Mouse (Mus musculus) small intestine, adult 2 months (tissue): ENCODE results near the gene Psmb9. TPM values are rescaled to one million over a fixed set of nuclear protein-coding genes. Genes with fewer than 3 reads are reported as not detected.
"Not testable (repeated sequence)": the region's sequence is repeated elsewhere in the genome, so short reads cannot be mapped to it uniquely, and the experiment has no call there.

Experiments
- H3K27ac ChIP-seq: fragments of 200-500 bp; 2 replicates; pipeline ENCODE4 v1.5.1; 2012; ENCODE audit warnings: low read depth, low read length, control low read depth, inconsistent platforms; ENCODE audit not compliant: insufficient read depth
- H3K27me3 ChIP-seq: fragments of 200-500 bp; 2 replicates; pipeline ENCODE4 v1.6.1; 2012; ENCODE audit warnings: mild to moderate bottlenecking, moderate library complexity, low read length, inconsistent platforms; ENCODE audit not compliant: control insufficient read depth, insufficient read depth
- H3K36me3 ChIP-seq: fragments of 200-500 bp; 2 replicates; pipeline ENCODE4 v1.6.1; 2012; ENCODE audit warnings: mild to moderate bottlenecking, low read length, control low read depth, inconsistent platforms; ENCODE audit not compliant: control insufficient read depth, insufficient read depth
- H3K4me1 ChIP-seq: fragments of 200-500 bp; 2 replicates; pipeline ENCODE4 v1.6.1; 2012; ENCODE audit warnings: low read length, inconsistent platforms, mixed read lengths; ENCODE audit not compliant: control insufficient read depth, insufficient read depth, insufficient read length
- H3K4me3 ChIP-seq: fragments of 200-500 bp; 2 replicates; pipeline ENCODE4 v1.5.1; 2012; ENCODE audit warnings: low read depth, mild to moderate bottlenecking, control low read depth, inconsistent platforms, low read length, moderate library complexity
- CTCF ChIP-seq: fragments of 200-500 bp; IDR thresholded peaks from 2 replicates; pipeline ENCODE4 v1.5.1; 2012; ENCODE audit warnings: low read depth, mild to moderate bottlenecking, control low read depth, inconsistent platforms, low read length, moderate library complexity, mixed read lengths; ENCODE audit not compliant: insufficient replicate concordance, insufficient read length; ENCODE audit errors: extremely low read depth
- POLR2A ChIP-seq: fragments of 200-500 bp; IDR thresholded peaks from 2 replicates; pipeline ENCODE4 v1.6.1; 2012; ENCODE audit warnings: low read depth, mild to moderate bottlenecking, control low read depth, inconsistent platforms, low read length, moderate library complexity
- WGBS: fragments of 180-500 bp; shearing (Covaris S2); methylation state at CpG from one replicate; pipeline ENCODE4 v1.1.7; 2018; 5-methylcytosine and 5-hydroxymethylcytosine counted together
- polyA plus RNA-seq: library from polyadenylated mRNA; depleted of rRNA; stranded (reverse); fragments of >200 nt; gene quantifications from 2 replicates; pipeline ENCODE4 v1.2.3, GENCODE M21; 2012; rRNA removed

Gene Psmb9
- polyA plus RNA-seq: 112 and 204 TPM in 2 replicates

DNA sequence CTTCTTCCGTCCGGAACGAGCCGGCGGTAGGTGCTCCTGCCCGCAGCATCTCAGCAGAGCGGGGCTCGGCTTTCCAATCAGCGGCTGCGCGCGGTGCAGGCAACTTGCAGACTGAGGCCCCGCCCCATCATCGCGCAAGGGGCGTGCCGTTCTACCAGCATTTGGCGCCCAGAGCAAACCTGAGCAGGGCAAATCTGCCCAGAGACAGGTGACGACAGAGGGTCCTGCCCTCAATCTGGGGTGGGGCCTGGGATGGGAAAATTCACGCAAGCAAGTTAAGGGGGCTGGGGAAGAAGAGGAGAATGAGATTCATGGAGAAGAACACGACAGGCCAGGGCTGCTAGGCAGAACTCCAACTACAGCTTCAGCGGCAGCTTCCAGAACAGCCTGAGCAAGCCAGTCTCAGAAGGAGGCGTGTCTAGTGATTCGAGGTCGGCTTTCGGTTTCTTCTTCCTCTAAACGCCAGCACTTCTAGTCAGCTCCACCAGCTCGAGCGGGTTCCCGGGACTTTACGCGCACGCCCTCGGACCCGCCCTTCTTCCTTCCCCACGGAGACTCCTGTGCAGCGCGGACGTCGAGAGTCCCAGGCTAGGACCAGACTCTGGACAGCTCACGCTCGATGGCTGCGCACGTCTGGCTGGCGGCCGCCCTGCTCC lies at the start of gene Psmb9, which contains the start of gene Tap1:
Gene Psmb9, minus strand, starts transcription at position 504 of the 656 bp plus-strand sequence.
Gene Tap1, plus strand, starts transcription at position 293 of the 656 bp plus-strand sequence.
- H3K4me1 ChIP-seq: peaks cover 37% of the 10 kb centered on the region
- under 1% methylated on average over 46 of the region's 46 CpGs for WGBS
- peaks cover 41% of the 10 kb centered on the region for H3K36me3 ChIP-seq
- no peaks in the 10 kb centered on the region for H3K27me3 ChIP-seq
- H3K4me3 ChIP-seq: peak within 1 kb of the TSS; percentile 78
- peak within 1 kb of the TSS; percentile 97 for H3K27ac ChIP-seq
- TF ChIP-seq CTCF (0 out of 2 replicates have a peak, but pooled peaks have one; percentile 9), POLR2A (peak; percentile 82)

DNA sequence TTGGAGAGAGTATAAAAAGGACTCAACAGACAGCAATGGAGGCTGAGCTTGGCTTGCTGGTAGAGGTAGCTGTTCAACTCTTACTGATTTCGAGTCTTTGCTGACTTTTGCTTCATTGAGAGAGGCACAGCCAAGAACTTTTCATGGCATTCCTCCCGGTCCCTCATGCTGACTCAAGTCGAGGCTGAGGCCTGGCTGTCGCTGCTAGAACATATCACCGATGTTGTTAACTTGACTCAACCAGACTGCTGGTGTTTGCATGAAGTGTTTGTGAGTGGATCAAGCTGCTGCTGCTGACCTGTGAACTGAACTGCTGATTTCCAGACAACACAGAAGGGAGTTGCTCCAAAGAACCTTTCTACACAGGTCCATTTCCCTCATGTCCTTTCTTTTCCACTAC lies 49.1 kb upstream of the Psmb9 start:
- 69% methylated on average over 5 of the region's 5 CpGs for WGBS
- Histone ChIP-seq H3K27ac (no peak overlapping the region), H3K27me3 (no peaks in the 10 kb centered on the region), H3K4me1 (no peaks in the 10 kb centered on the region), H3K36me3 (no peaks in the 10 kb centered on the region), H3K4me3 (no peak overlapping the region)
- no peak for TF ChIP-seq POLR2A
- no peak for TF ChIP-seq CTCF

DNA sequence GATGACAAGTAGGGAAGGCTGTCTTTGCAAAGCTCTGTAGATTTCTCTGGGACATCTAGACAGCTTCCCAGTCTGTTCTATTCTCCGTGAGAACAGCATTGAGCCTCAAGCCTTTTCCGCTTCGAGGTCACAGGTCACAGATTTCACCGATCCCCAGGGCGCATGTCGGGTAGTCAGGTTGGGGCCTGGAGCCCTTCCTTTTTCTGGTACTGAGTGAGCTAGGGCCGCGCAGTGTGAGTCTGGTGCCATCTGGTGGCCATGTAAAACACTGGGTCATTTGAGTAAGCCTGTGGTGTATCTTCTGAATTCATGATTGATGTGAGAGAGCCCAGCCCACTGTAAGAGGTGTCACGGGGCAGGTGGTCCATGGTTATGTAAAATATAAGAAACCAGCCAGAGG lies 47.4 kb upstream of the Psmb9 start:
- Histone ChIP-seq H3K36me3 (no peaks in the 10 kb centered on the region), H3K27me3 (no peaks in the 10 kb centered on the region), H3K4me3 (no peak overlapping the region), H3K27ac (no peak overlapping the region), H3K4me1 (no peaks in the 10 kb centered on the region)
- WGBS: 19% methylated on average over 9 of the region's 9 CpGs
- TF ChIP-seq CTCF: peak; percentile 92; the same call in 1 of the 2 replicates
- TF ChIP-seq POLR2A: no peak

DNA sequence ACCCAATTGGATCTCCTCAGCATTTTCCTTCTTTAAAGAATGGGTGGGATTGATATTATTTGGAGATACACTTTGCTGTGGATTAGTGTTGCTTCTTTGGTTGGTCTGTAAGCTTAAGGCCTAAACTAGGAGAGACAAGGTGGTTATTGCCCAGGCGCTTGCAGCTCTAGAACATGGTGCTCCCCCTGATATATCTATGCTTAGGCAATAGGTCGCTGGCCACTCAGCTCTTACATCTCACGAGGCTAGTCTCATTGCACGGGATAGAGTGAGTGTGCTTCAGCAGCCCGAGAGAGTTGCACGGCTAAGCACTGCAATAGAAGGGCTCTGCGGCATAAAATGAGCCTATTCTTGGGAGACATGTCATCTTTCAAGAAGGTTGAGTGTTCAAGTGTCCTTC lies 44.5 kb upstream of the Psmb9 start:
- 95% methylated on average over 7 of the region's 7 CpGs for WGBS

DNA sequence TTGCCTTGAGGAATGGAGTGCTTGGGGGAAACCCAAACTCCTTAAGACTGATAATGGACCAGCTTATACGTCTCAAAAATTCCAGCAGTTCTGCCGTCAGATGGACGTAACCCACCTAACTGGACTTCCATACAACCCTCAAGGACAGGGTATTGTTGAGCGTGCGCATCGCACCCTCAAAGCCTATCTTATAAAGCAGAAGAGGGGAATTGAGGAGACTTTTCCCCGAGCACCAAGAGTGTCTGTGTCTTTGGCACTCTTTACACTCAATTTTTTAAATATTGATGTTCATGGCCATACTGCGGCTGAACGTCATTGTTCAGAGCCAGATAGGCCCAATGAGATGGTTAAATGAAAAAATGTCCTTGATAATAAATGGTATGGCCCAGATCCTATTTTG lies 43.4 kb upstream of the Psmb9 start:
- not testable (repeated sequence) for H3K4me1 ChIP-seq, H3K27ac ChIP-seq, H3K36me3 ChIP-seq, H3K27me3 ChIP-seq, H3K4me3 ChIP-seq
- 93% methylated on average over 9 of the region's 9 CpGs for WGBS

More for the DNA sequence above, 44.5 kb upstream of the Psmb9 start:
- H3K4me1 ChIP-seq, H3K27me3 ChIP-seq, H3K36me3 ChIP-seq, H3K27ac ChIP-seq, H3K4me3 ChIP-seq: not testable (repeated sequence)

DNA sequence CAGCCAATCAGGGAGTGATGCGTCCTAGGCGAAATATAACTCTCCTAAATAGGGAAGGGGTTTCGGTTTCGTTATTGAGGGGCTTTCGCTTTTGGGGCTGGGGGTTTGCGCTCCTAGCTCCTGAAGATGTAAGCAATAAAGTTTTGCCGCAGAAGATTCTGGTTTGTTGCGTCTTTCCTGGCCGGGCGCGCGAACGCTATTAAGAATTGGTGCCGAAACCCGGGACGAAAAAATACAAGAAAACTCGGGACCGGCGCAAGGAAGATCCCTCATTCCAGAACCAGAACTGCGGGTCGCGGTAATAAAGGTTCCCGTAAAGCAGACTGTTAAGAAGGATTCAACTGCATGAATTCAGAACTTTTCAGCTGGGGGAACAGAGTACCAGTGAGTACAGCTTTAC lies 38.3 kb upstream of the Psmb9 start:
- not testable (repeated sequence) for H3K27ac ChIP-seq, H3K36me3 ChIP-seq, H3K4me1 ChIP-seq, H3K27me3 ChIP-seq, H3K4me3 ChIP-seq
- WGBS: 97% methylated on average over 17 of the region's 23 CpGs

DNA sequence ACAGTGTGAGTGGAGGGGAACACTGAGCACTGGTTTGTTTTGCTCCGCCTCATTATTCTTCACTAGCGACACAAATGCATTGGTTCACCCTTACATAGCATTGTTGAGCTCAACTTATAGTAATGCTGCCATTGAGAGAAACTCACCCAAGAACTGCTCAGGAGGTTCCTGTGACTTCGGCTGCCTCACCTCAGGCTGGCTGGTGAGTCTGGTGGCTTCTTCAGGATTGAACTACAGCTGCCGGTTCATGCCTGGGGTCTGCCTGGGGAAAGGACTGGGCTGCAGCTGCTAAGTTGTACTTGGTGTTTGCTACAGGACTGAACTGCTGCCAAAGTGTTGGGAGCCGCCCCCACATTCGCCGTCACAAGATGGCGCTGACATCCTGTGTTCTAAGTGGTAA lies 37.9 kb upstream of the Psmb9 start:
- no peak overlapping the region for H3K4me3 ChIP-seq
- no peaks in the 10 kb centered on the region for H3K36me3 ChIP-seq
- H3K27ac ChIP-seq: no peak overlapping the region
- no peaks in the 10 kb centered on the region for H3K27me3 ChIP-seq
- no peaks in the 10 kb centered on the region for H3K4me1 ChIP-seq
- 96% methylated on average over 8 of the region's 8 CpGs for WGBS
- TF ChIP-seq CTCF: no peak
- no peak for TF ChIP-seq POLR2A

DNA sequence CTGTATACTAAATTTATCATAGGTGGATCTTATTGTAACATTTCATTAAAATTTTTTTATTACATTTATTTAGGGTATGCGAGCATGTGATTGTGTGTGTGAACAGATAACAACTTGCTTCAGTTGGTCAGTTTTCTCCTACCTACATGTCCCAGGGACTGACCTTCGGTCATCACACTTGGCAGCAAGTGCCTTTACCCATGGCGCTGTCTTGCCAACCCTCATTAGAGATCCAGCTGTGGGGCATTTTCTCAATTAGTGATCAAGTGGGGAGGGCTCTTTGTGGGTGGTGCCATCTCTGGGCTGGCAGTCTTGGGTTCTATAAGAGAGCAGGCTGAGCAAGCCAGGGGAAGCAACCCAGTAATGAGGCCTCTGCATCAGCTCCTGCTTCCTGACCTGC lies 37.3 kb upstream of the Psmb9 start:
- Histone ChIP-seq H3K27me3 (no peaks in the 10 kb centered on the region), H3K36me3 (no peaks in the 10 kb centered on the region), H3K27ac (no peak overlapping the region), H3K4me3 (no peak overlapping the region), H3K4me1 (no peaks in the 10 kb centered on the region)
- 95% methylated on average over 3 of the region's 3 CpGs for WGBS
- no peak for TF ChIP-seq CTCF
- TF ChIP-seq POLR2A: no peak

DNA sequence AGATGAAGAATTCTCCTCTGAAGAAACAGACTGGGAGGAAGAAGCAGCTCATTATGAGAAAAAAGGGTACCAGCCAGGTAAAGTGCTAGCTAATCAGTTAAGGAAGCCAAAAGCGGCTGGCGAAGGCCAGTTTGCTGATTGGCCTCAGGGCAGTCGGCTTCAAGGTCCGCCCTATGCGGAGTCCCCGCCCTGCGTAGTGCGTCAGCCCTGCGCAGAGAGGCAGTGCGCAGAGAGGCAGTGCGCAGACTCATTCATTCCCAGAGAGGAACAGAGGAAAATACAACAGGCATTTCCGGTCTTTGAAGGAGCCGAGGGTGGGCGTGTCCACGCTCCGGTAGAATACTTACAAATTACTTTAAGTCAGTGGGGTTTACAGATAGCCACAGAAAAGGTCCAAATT lies 32.8 kb upstream of the Psmb9 start:
- H3K27me3 ChIP-seq, H3K4me1 ChIP-seq, H3K27ac ChIP-seq, H3K4me3 ChIP-seq: not testable (repeated sequence)
- H3K36me3 ChIP-seq: peaks cover 12% of the 10 kb centered on the region
- WGBS: 98% methylated on average over 9 of the region's 16 CpGs

DNA sequence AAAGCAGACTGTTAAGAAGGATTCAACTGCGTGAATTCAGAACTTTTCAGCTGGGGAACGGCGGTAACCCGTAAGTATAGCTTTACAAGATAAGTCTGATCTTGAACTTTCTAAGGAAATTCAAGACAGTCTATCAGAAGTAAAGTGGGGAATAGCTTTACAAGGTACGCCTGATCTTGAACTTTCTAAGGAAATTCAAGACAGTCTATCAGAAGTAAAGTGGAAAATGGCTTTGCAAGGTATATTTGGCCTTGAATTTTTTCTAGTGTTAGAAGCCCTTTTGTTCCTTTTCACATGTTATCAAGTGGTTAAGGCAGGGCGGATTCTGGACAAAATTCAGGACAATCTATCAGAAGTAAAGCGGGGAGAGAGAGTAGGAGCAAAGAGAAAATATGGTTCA lies 32.2 kb upstream of the Psmb9 start:
- WGBS: 88% methylated on average over 6 of the region's 7 CpGs
- H3K27me3 ChIP-seq, H3K27ac ChIP-seq, H3K4me3 ChIP-seq, H3K4me1 ChIP-seq: not testable (repeated sequence)
- H3K36me3 ChIP-seq: peaks cover 16% of the 10 kb centered on the region
